Mouse (Mus musculus) liver, embryonic 11.5 days (tissue): ENCODE data around the gene Sipa1l1. TPM values are rescaled to one million over a fixed set of nuclear protein-coding genes. Genes with fewer than 3 reads are reported as not detected.

ENCODE experiments used
- ATAC-seq: fragments of 200-750 bp; cut with Nextera tagmentation; replicated peaks from 2 replicates; pipeline ENCODE4 v1.8.0; 2017; ENCODE audit warnings: moderate number of reproducible peaks, mild to moderate bottlenecking, moderate TSS enrichment, moderate library complexity; ENCODE audit not compliant: low FRiP score
- DNase-seq: peaks from one replicate; pipeline ENCODE4 v3.0.0-alpha.2; 2017; ENCODE audit warnings: low spot score
- H3K27ac ChIP-seq: fragments of 300-500 bp; sonication (generic); 2 replicates; pipeline ENCODE4 v1.5.1; 2014; ENCODE audit warnings: mild to moderate bottlenecking, low read depth, low read length, control low read depth
- H3K27me3 ChIP-seq: fragments of 300-500 bp; sonication (generic); replicated peaks from 2 replicates; pipeline ENCODE4 v1.6.1; 2014; ENCODE audit warnings: low read length, mixed read lengths; ENCODE audit not compliant: control insufficient read depth, insufficient read depth
- H3K36me3 ChIP-seq: fragments of 300-500 bp; sonication (generic); 2 replicates; pipeline ENCODE4 v1.6.1; 2014; ENCODE audit warnings: mild to moderate bottlenecking, low read length, moderate library complexity, mixed read lengths; ENCODE audit not compliant: control insufficient read depth, insufficient read depth
- H3K4me1 ChIP-seq: fragments of 300-500 bp; sonication (generic); replicated peaks from 2 replicates; pipeline ENCODE4 v1.6.1; 2014; ENCODE audit warnings: low read length, mixed read lengths; ENCODE audit not compliant: control insufficient read depth, insufficient read depth
- H3K4me2 ChIP-seq: fragments of 300-500 bp; sonication (generic); 2 replicates; pipeline ENCODE4 v1.6.1; 2014; ENCODE audit warnings: mild to moderate bottlenecking, control low read depth, moderate library complexity
- H3K4me3 ChIP-seq: fragments of 300-500 bp; sonication (generic); 2 replicates; pipeline ENCODE4 v1.5.1; 2014; ENCODE audit warnings: low read depth, low read length, control low read depth
- H3K9ac ChIP-seq: fragments of 300-500 bp; sonication (generic); 2 replicates; pipeline ENCODE4 v1.6.1; 2014; ENCODE audit warnings: low read depth, low read length, control low read depth
- H3K9me3 ChIP-seq: fragments of 300-500 bp; sonication (generic); 2 replicates; pipeline ENCODE4 v1.6.1; 2016; ENCODE audit warnings: low read length, inconsistent platforms, mixed read lengths; ENCODE audit not compliant: control insufficient read depth
- WGBS: fragments of 180-500 bp; shearing (Covaris S2); extraction: QIAGEN DNeasy Blood & Tissue Kit; methylation state at CpG from one replicate; pipeline ENCODE4 v1.1.7; 2014; 5-methylcytosine and 5-hydroxymethylcytosine counted together
- polyA plus RNA-seq: library from polyadenylated mRNA; unstranded; fragments of >200 nt; fragmentation: Nextera tagmentation; extraction: Ambion mirVana; gene quantifications from 2 replicates; pipeline ENCODE4 v1.2.1, GENCODE M21; 2014

Sipa1l1 gene
- polyA plus RNA-seq, 1 experiment from 2014 or later: 21.1 TPM

DNA sequence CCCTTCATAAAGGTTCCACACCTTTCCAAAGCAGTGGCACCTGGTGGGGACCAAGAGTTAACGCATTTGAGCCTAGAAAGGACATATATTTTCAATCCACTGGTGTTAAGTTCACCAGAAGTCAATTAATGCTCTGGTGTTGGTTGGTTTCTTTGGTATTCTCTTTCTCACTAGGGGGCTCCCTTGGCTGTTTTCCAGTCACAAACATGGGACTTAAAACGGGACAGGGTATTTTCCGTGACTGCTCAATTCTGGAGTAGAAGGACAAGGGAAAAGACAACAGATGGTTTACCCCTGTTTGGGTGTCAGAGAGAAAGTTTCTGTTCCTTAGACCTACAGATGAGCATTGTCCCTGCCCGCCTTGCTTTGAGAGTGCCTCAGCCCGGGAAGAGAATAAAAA is 105.5 kb downstream of the Sipa1l1 start:
- WGBS: 80% methylated on average over 5 of the region's 5 CpGs
- no peaks in the 10 kb centered on the region for H3K9me3 ChIP-seq
- H3K4me3 ChIP-seq: no peak overlapping the region
- DNase-seq (no peak), ATAC-seq (no peak)
- H3K4me1 ChIP-seq: no peaks in the 10 kb centered on the region
- no peak overlapping the region for H3K27ac ChIP-seq
- no peaks in the 10 kb centered on the region for H3K27me3 ChIP-seq
- no peaks in the 10 kb centered on the region for H3K36me3 ChIP-seq
- H3K9ac ChIP-seq: no peak overlapping the region
- no peak overlapping the region for H3K4me2 ChIP-seq

- no peak for DNase-seq
- H3K27ac ChIP-seq: no peak overlapping the region; the same call in 1 of the 2 replicates
Measured at GRCm38 (mm10) chr12:82275767-82276166, 106.6 kb downstream of the Sipa1l1 start.

GRCm38 (mm10) chr12:82276591-82276990 is 107.5 kb downstream of the Sipa1l1 start:
- no peaks in the 10 kb centered on the region for H3K36me3 ChIP-seq
- no peak overlapping the region for H3K27ac ChIP-seq
- no peak for DNase-seq
- no peaks in the 10 kb centered on the region for H3K27me3 ChIP-seq
- no peak overlapping the region for H3K4me3 ChIP-seq
- no peak overlapping the region for H3K9ac ChIP-seq
- no peaks in the 10 kb centered on the region for H3K9me3 ChIP-seq
- no peak for ATAC-seq
- H3K4me2 ChIP-seq: no peak overlapping the region
- 89% methylated on average over 1 of the region's 1 CpGs for WGBS
- H3K4me1 ChIP-seq: no peaks in the 10 kb centered on the region

More at GRCm38 (mm10) chr12:82275767-82276166, 106.6 kb downstream of the Sipa1l1 start:
- Histone ChIP-seq H3K4me3 (no peak overlapping the region), H3K4me2 (no peak overlapping the region), H3K4me1 (no peaks in the 10 kb centered on the region), H3K9me3 (no peaks in the 10 kb centered on the region), H3K27me3 (no peaks in the 10 kb centered on the region), H3K9ac (no peak overlapping the region), H3K36me3 (no peaks in the 10 kb centered on the region)
- ATAC-seq: no peak
- WGBS: 59% methylated on average over 5 of the region's 5 CpGs

GRCm38 (mm10) chr12:82284617-82285016 is 115.5 kb downstream of the Sipa1l1 start:
- no peaks in the 10 kb centered on the region for H3K9me3 ChIP-seq
- no peak overlapping the region for H3K4me2 ChIP-seq
- no peak overlapping the region for H3K4me3 ChIP-seq
- H3K36me3 ChIP-seq: no peaks in the 10 kb centered on the region
- peaks cover 3% of the 10 kb centered on the region; the same call in 1 of the 2 replicates for H3K4me1 ChIP-seq
- H3K27ac ChIP-seq: no peak overlapping the region
- H3K27me3 ChIP-seq: no peaks in the 10 kb centered on the region
- WGBS: 85% methylated on average over 5 of the region's 5 CpGs
- no peak for ATAC-seq
- DNase-seq: no peak
- no peak overlapping the region for H3K9ac ChIP-seq

DNA sequence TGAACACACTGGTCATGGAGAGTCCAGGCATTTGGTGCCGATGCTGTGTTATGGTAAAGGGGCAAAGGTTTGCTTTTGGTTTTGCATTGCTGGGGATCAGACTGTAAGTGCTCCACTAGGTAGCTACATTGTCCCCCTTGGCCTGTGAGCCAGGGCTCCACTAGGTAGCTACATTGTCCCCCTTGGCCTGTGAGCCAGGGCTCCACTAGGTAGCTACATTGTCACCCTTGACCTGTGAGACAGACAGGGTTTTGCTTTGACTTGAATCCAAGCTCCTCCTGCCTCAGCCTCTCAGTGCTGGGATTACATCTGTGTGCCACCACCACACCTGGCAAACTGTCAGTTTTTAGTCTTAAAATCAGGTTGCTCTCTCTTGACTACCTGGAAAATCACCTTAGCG is 115.9 kb downstream of the Sipa1l1 start:
- H3K36me3 ChIP-seq: no peaks in the 10 kb centered on the region
- 90% methylated on average over 2 of the region's 2 CpGs for WGBS
- no peaks in the 10 kb centered on the region for H3K27me3 ChIP-seq
- DNase-seq: no peak
- H3K4me3 ChIP-seq: no peak overlapping the region
- no peak overlapping the region for H3K4me2 ChIP-seq
- H3K9ac ChIP-seq: no peak overlapping the region
- H3K27ac ChIP-seq: no peak overlapping the region
- ATAC-seq: no peak
- H3K9me3 ChIP-seq: no peaks in the 10 kb centered on the region
- H3K4me1 ChIP-seq: peaks cover 3% of the 10 kb centered on the region; the same call in 1 of the 2 replicates

DNA sequence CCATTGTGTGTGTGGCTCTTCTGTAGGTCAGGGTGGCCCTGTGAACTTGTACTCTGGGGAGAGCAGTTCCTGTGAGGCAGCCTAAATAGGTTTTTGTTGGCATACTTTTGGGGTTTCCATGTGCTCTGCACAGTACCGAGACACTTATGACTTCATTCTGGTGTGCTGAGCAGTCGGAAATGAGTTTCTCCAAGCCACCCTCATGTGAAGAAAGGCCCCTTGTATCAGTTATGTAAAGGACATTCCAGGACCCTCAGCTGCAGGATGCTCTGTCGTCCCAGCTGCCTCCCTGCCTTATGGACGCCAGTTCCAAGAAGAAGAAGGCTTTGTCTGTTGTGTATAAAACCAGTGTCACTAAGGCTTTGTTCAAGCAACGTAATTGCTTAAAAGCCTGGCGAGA is 116.9 kb downstream of the Sipa1l1 start:
- no peak for ATAC-seq
- Histone ChIP-seq H3K9ac (no peak overlapping the region), H3K4me3 (no peak overlapping the region), H3K9me3 (no peaks in the 10 kb centered on the region), H3K4me2 (no peak overlapping the region), H3K36me3 (no peaks in the 10 kb centered on the region), H3K27ac (no peak overlapping the region), H3K4me1 (peaks cover 3% of the 10 kb centered on the region; the same call in 1 of the 2 replicates), H3K27me3 (no peaks in the 10 kb centered on the region)
- WGBS: 75% methylated on average over 6 of the region's 6 CpGs
- no peak for DNase-seq

GRCm38 (mm10) chr12:82286804-82287203 is 117.7 kb downstream of the Sipa1l1 start:
- Histone ChIP-seq H3K27me3 (no peaks in the 10 kb centered on the region), H3K36me3 (no peaks in the 10 kb centered on the region), H3K9me3 (no peaks in the 10 kb centered on the region), H3K27ac (no peak overlapping the region), H3K9ac (no peak overlapping the region), H3K4me1 (peaks cover 3% of the 10 kb centered on the region; the same call in 1 of the 2 replicates), H3K4me3 (no peak overlapping the region), H3K4me2 (no peak overlapping the region)
- DNase-seq (no peak), ATAC-seq (no peak)
- 63% methylated on average over 5 of the region's 5 CpGs for WGBS

DNA sequence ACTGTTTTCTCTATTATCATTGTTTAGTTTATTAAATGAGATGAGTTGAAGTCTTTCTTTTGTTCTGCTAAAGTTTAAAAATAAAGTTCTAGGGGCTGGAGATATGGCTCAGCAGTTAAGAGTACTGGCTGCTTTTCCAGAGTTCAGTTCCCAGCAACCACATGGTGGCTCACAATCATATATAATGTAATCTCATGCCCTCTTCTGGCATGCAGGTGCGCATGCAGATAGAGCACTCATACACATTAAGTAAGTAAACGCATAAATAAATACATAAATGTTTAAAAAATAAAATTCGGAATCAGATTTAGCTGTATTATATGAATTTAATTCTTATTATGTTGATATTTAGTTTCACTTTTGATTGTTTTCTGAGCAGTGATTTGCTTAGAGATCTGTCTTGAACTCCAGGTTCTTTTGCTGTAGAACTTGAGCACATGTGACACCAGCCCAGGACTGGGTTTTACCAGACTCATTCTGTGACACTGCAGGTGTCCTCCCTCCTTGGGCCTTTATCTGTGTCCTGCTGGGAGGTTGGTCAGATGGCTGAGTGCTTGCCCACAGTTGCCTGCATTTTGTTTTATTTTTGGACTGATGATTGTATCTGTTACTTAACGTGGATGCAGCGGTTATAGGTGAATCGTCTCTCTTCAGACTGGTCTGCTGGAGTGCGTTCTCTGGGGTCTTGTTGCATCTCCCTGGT is 124.6 kb downstream of the Sipa1l1 start:
- DNase-seq (no peak), ATAC-seq (no peak)
- Histone ChIP-seq H3K9me3 (no peaks in the 10 kb centered on the region), H3K36me3 (no peaks in the 10 kb centered on the region), H3K4me1 (no peaks in the 10 kb centered on the region), H3K27me3 (no peaks in the 10 kb centered on the region), H3K4me3 (no peak overlapping the region), H3K4me2 (no peak overlapping the region), H3K9ac (no peak overlapping the region), H3K27ac (no peak overlapping the region)
- WGBS: 91% methylated on average over 7 of the region's 7 CpGs
